In the genomic region with DNA sequence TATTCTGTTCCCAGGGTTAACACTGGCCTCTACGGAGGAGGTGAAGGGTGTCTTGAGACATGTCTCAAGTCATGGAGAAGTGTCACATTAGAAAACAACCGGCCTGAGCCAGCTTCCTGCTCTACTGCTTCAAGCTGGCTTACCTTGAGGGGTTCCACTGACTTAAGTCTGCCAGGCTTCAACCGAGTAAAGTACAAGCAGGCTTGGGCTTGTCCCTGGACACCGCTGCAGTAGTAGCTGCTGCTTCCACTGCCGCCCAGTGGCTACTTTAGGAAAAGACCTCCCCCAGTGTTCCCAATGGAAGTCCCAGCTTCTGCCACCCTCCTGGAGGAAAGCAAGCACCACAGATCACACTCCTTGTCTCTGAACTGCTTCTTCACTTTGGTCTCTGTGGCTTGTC, we compare ENCODE assay signal across 10 mouse cellular contexts. TPM values are rescaled to one million over a fixed set of nuclear protein-coding genes. Genes with fewer than 3 reads are reported as not detected.
DNase-seq lines count a peak whose midpoint lies in the region; ATAC-seq and TF ChIP-seq lines count a peak whose summit lies in the region.
"Had no signal": no experiment of that assay in that cellular context is flagged by ENCODE, and none has a peak within 500 bp of the region (broad histone marks: within the 10 kb centered on the region; RNA-seq: fewer than 3 reads in every experiment).

No protein-coding gene starts in this region.

- TF ChIP-seq CTCF in Patski (IDR thresholded peaks at IDR 0.05): peak; percentile 68
- peak; percentile 71 for TF ChIP-seq CTCF in stomach, postnatal 0 days (IDR thresholded peaks at IDR 0.05; ENCODE audit: low read depth)

- H3K4me1 ChIP-seq in hindbrain, embryonic 11.5 days (replicated peaks; ENCODE audit: control insufficient read depth, insufficient read depth, low read length): no peaks in the 10 kb centered on the region
- H3K4me1 ChIP-seq in hindbrain, embryonic 12.5 days: no peaks in the 10 kb centered on the region
- H3K4me1 ChIP-seq in liver, embryonic 16.5 days (ENCODE audit: control insufficient read depth, low read depth, low read length): no peaks in the 10 kb centered on the region
- no peaks in the 10 kb centered on the region for H3K4me1 ChIP-seq in stomach, postnatal 0 days (replicated peaks; ENCODE audit: control insufficient read depth, insufficient read depth)
- H3K4me1 ChIP-seq: limb, embryonic 15.5 days had no signal

- DNase-seq in hindbrain, embryonic 11.5 days (ENCODE audit: low spot score): peak; percentile 35
- no peak for DNase-seq in Patski (ENCODE audit: low read depth, low spot score)
- DNase-seq in fibroblast of lung, adult 2 months (ENCODE audit: low read depth): peak; percentile 27
- peak; percentile 64 for DNase-seq in kidney, adult 9 months
- peak; percentile 44 for DNase-seq in stomach, postnatal 0 days (ENCODE audit: low spot score)
- no peak for DNase-seq in thymus, postnatal 25 days

- H3K4me3 ChIP-seq in hindbrain, embryonic 11.5 days (ENCODE audit: low read depth, low read length): no peak overlapping the region
- no peak overlapping the region for H3K4me3 ChIP-seq in hindbrain, embryonic 12.5 days
- H3K4me3 ChIP-seq in liver, embryonic 16.5 days (ENCODE audit: low read depth, low read length): no peak overlapping the region
- no peak overlapping the region for H3K4me3 ChIP-seq in stomach, postnatal 0 days (ENCODE audit: low read depth, low read length)
- H3K4me3 ChIP-seq: limb, embryonic 15.5 days had no signal

- POLR2A ChIA-PET in Patski (lab: Charles Lee): no interaction called here

- CTCF ChIA-PET in Patski (lab: Charles Lee): interaction anchor here (0.8 kb wide), 1 partner anchor 10 kb away, joined by 3 read pairs; no protein-coding TSS in a partner anchor

- WGBS in hindbrain, embryonic 11.5 days: 29% methylated on average over 5 of the region's 5 CpGs
- 26% methylated on average over 5 of the region's 5 CpGs for WGBS in hindbrain, embryonic 12.5 days
- WGBS in liver, embryonic 16.5 days (ENCODE audit: insufficient replicate concordance): 27% methylated on average over 5 of the region's 5 CpGs
- 18% methylated on average over 5 of the region's 5 CpGs for WGBS in stomach, postnatal 0 days

- in situ Hi-C loops in Patski (cut with MboI; ENCODE audit: low pct_unique_long_range_greater_than_20kb): no loop called here

- H3K36me3 ChIP-seq in hindbrain, embryonic 11.5 days (ENCODE audit: control insufficient read depth, insufficient read depth, low read length): no peaks in the 10 kb centered on the region
- no peaks in the 10 kb centered on the region for H3K36me3 ChIP-seq in hindbrain, embryonic 12.5 days
- no peaks in the 10 kb centered on the region for H3K36me3 ChIP-seq in liver, embryonic 16.5 days (ENCODE audit: control insufficient read depth, insufficient read depth)
- H3K36me3 ChIP-seq in stomach, postnatal 0 days (ENCODE audit: control insufficient read depth, insufficient read depth, low read length): no peaks in the 10 kb centered on the region
- H3K36me3 ChIP-seq: limb, embryonic 15.5 days had no signal

- ATAC-seq in hindbrain, embryonic 11.5 days (ENCODE audit: low FRiP score): no peak
- ATAC-seq in hindbrain, embryonic 12.5 days (ENCODE audit: low FRiP score): no peak
- ATAC-seq in Patski: peak; percentile 67
- ATAC-seq in liver, embryonic 16.5 days (ENCODE audit: low read depth): 0 out of 2 replicates have a peak, but pooled peaks have one; percentile 24
- 0 out of 2 replicates have a peak, but pooled peaks have one; percentile 6 for ATAC-seq in stomach, postnatal 0 days (ENCODE audit: low FRiP score, low TSS enrichment)

- H3K4me2 ChIP-seq in hindbrain, embryonic 11.5 days (replicated peaks; ENCODE audit: low read depth, low read length): no peak overlapping the region
- H3K4me2 ChIP-seq in hindbrain, embryonic 12.5 days (replicated peaks): no peak overlapping the region
- no peak overlapping the region for H3K4me2 ChIP-seq in liver, embryonic 16.5 days (ENCODE audit: low read depth, low read length)
- no peak overlapping the region for H3K4me2 ChIP-seq in stomach, postnatal 0 days (replicated peaks; ENCODE audit: low read depth)
- H3K4me2 ChIP-seq: limb, embryonic 15.5 days had no signal

- no peaks in the 10 kb centered on the region for H3K9me3 ChIP-seq in hindbrain, embryonic 11.5 days (ENCODE audit: control insufficient read depth, low read length)
- no peaks in the 10 kb centered on the region for H3K9me3 ChIP-seq in hindbrain, embryonic 12.5 days (replicated peaks)
- H3K9me3 ChIP-seq in liver, embryonic 16.5 days (replicated peaks; ENCODE audit: control insufficient read depth, low read length): no peaks in the 10 kb centered on the region
- H3K9me3 ChIP-seq in stomach, postnatal 0 days (ENCODE audit: control insufficient read depth, low read length): no peaks in the 10 kb centered on the region
- H3K9me3 ChIP-seq: limb, embryonic 15.5 days had no signal

- H3K27me3 ChIP-seq in hindbrain, embryonic 11.5 days (ENCODE audit: control insufficient read depth, insufficient read depth, low read length): peaks cover 2% of the 10 kb centered on the region; the same call in 1 of the 2 replicates
- H3K27me3 ChIP-seq in hindbrain, embryonic 12.5 days: peaks cover 21% of the 10 kb centered on the region
- peaks cover 46% of the 10 kb centered on the region for H3K27me3 ChIP-seq in Patski
- H3K27me3 ChIP-seq in liver, embryonic 16.5 days (ENCODE audit: control insufficient read depth, insufficient read depth, low read depth, low read length): no peaks in the 10 kb centered on the region; the same call in 1 of the 2 replicates
- no peaks in the 10 kb centered on the region for H3K27me3 ChIP-seq in stomach, postnatal 0 days (ENCODE audit: control insufficient read depth, insufficient read depth, low read length)

- H3K27ac ChIP-seq in hindbrain, embryonic 11.5 days (ENCODE audit: low read depth, low read length): no peak overlapping the region
- H3K27ac ChIP-seq in hindbrain, embryonic 12.5 days: no peak overlapping the region
- no peak overlapping the region for H3K27ac ChIP-seq in liver, embryonic 16.5 days (ENCODE audit: low read length)
- H3K27ac ChIP-seq in stomach, postnatal 0 days (replicated peaks): no peak overlapping the region
- H3K27ac ChIP-seq: limb, embryonic 15.5 days had no signal

- no peak overlapping the region for H3K9ac ChIP-seq in hindbrain, embryonic 11.5 days (ENCODE audit: low read depth, low read length)
- H3K9ac ChIP-seq in hindbrain, embryonic 12.5 days: no peak overlapping the region
- H3K9ac ChIP-seq in liver, embryonic 16.5 days (ENCODE audit: low read depth, low read length): no peak overlapping the region
- H3K9ac ChIP-seq in stomach, postnatal 0 days (ENCODE audit: low read length): no peak overlapping the region
- H3K9ac ChIP-seq: limb, embryonic 15.5 days had no signal

- TF ChIP-seq EP300 in stomach, postnatal 0 days (optimal IDR thresholded peaks at IDR 0.05): no peak

RNA-seq across cellular contexts. Expression of gene P2ry4, which starts 2.8 kb away (rescaled TPM):
- not detected in 2 replicates for polyA plus RNA-seq in hindbrain, embryonic 11.5 days (2014; fragmentation: Nextera tagmentation; extraction: Ambion mirVana)
- not detected in 2 replicates for polyA plus RNA-seq in hindbrain, embryonic 12.5 days (2016; fragmentation: Nextera tagmentation; extraction: Ambion mirVana)
- polyA plus RNA-seq in Patski (2021): not detected
- polyA plus RNA-seq in liver, embryonic 16.5 days (2015; fragmentation: Nextera tagmentation; extraction: Ambion mirVana): 0.74 TPM in 2 replicates
- polyA plus RNA-seq in stomach, postnatal 0 days (2015; fragmentation: Nextera tagmentation; extraction: Ambion mirVana): 2.9 and 3.0 TPM in 2 replicates

RNA-seq across cellular contexts. Expression of gene Arr3, which starts 7.9 kb away (rescaled TPM):
- 0.11 TPM in 1 of 2 replicates, not detected in the other for polyA plus RNA-seq in hindbrain, embryonic 11.5 days (2014; fragmentation: Nextera tagmentation; extraction: Ambion mirVana)
- 0.44 TPM in 1 of 2 replicates, not detected in the other for polyA plus RNA-seq in hindbrain, embryonic 12.5 days (2016; fragmentation: Nextera tagmentation; extraction: Ambion mirVana)
- 0.06 TPM for polyA plus RNA-seq in Patski (2021)
- not detected in 2 replicates for polyA plus RNA-seq in liver, embryonic 16.5 days (2015; fragmentation: Nextera tagmentation; extraction: Ambion mirVana)
- polyA plus RNA-seq in stomach, postnatal 0 days (2015; fragmentation: Nextera tagmentation; extraction: Ambion mirVana): not detected in 2 replicates
- polyA plus RNA-seq: limb, embryonic 15.5 days; stomach, embryonic 16.5 days had no signal

RNA-seq across cellular contexts. Expression of gene Awat1, which starts 25.4 kb away (rescaled TPM):
- polyA plus RNA-seq in hindbrain, embryonic 11.5 days (2014; fragmentation: Nextera tagmentation; extraction: Ambion mirVana): not detected in 2 replicates
- polyA plus RNA-seq in hindbrain, embryonic 12.5 days (2016; fragmentation: Nextera tagmentation; extraction: Ambion mirVana): not detected in 2 replicates
- polyA plus RNA-seq in Patski (2021): not detected
- not detected in 2 replicates for polyA plus RNA-seq in liver, embryonic 16.5 days (2015; fragmentation: Nextera tagmentation; extraction: Ambion mirVana)
- not detected in 2 replicates for polyA plus RNA-seq in stomach, postnatal 0 days (2015; fragmentation: Nextera tagmentation; extraction: Ambion mirVana)
- polyA plus RNA-seq: limb, embryonic 15.5 days; stomach, embryonic 16.5 days had no signal

RNA-seq across cellular contexts. Expression of gene Kif4, which starts 28.1 kb away (rescaled TPM):
- polyA plus RNA-seq in hindbrain, embryonic 11.5 days (2014; fragmentation: Nextera tagmentation; extraction: Ambion mirVana): 39.7 and 40.7 TPM in 2 replicates
- polyA plus RNA-seq in hindbrain, embryonic 12.5 days (2016; fragmentation: Nextera tagmentation; extraction: Ambion mirVana): 22.9 and 27.0 TPM in 2 replicates
- 21.8 TPM for polyA plus RNA-seq in Patski (2021)
- 21.2 and 22.6 TPM in 2 replicates for polyA plus RNA-seq in liver, embryonic 16.5 days (2015; fragmentation: Nextera tagmentation; extraction: Ambion mirVana)
- polyA plus RNA-seq in stomach, postnatal 0 days (2015; fragmentation: Nextera tagmentation; extraction: Ambion mirVana): 4.0 and 4.8 TPM in 2 replicates

RNA-seq across cellular contexts. Expression of gene Pdzd11, which starts 28.9 kb away (rescaled TPM):
- polyA plus RNA-seq in hindbrain, embryonic 11.5 days (2014; fragmentation: Nextera tagmentation; extraction: Ambion mirVana): 144 and 145 TPM in 2 replicates
- 119 and 120 TPM in 2 replicates for polyA plus RNA-seq in hindbrain, embryonic 12.5 days (2016; fragmentation: Nextera tagmentation; extraction: Ambion mirVana)
- polyA plus RNA-seq in Patski (2021): 75.2 TPM
- polyA plus RNA-seq in liver, embryonic 16.5 days (2015; fragmentation: Nextera tagmentation; extraction: Ambion mirVana): 49.4 and 56.1 TPM in 2 replicates
- 80.2 and 81.2 TPM in 2 replicates for polyA plus RNA-seq in stomach, postnatal 0 days (2015; fragmentation: Nextera tagmentation; extraction: Ambion mirVana)

Comparison
In these comparisons a context has a peak if more than half of its experiments do, and no peak if none do; other contexts are left out.
1. ATAC-seq: peak in Patski (single experiment), liver, embryonic 16.5 days (single experiment) and stomach, postnatal 0 days (single experiment); none in hindbrain, embryonic 11.5 days (single experiment) and hindbrain, embryonic 12.5 days (single experiment).
2. DNase-seq: peak in hindbrain, embryonic 11.5 days (single experiment), fibroblast of lung, adult 2 months (single experiment), kidney, adult 9 months (single experiment) and stomach, postnatal 0 days (single experiment); none in Patski (single experiment) and thymus, postnatal 25 days (single experiment).